Mouse (Mus musculus): ENCODE measurements at regions not wholly inside any gene's neighbourhood (a gene's known extent, or its start where the extent isn't known, plus 50 kb on each side); places are given as distances from the start of the nearest gene placed in this dataset. TPM values are rescaled to one million over a fixed set of nuclear protein-coding genes. Genes with fewer than 3 reads are reported as not detected.

DNA sequence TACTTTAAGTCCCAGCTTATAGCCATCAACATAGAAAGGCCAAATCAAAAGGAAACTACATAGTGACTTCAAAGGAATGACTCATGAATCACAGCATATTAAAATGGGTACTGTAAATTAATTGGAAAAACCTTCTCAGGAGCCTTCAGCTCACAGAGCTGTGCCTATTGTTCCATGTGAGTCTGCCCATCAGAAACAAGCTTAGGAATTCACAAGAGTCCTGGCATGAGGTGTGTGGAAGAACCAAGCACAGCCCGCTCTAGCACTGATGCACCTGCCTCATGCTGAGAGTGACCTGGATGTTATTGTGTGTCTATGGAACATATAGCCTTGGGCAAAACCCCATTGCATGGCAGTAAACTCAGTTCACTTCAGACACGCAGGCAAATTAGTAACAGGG, 61.5 kb upstream of the Adamts16 start:
- no peak overlapping the region for H3K4me3 ChIP-seq (ENCODE audit: low read depth, low read length)
- no peak for ATAC-seq (ENCODE audit: low read depth)
- no peaks in the 10 kb centered on the region for H3K4me1 ChIP-seq (ENCODE audit: control insufficient read depth, low read depth, low read length)
- H3K27me3 ChIP-seq (ENCODE audit: control insufficient read depth, insufficient read depth, low read depth, low read length) = no peaks in the 10 kb centered on the region
- no peaks in the 10 kb centered on the region for H3K36me3 ChIP-seq (ENCODE audit: control insufficient read depth, insufficient read depth)
- H3K9me3 ChIP-seq (replicated peaks; ENCODE audit: control insufficient read depth, low read length) = no peaks in the 10 kb centered on the region
- no peak overlapping the region for H3K4me2 ChIP-seq (ENCODE audit: low read depth, low read length)
- 66% methylated on average over 2 of the region's 2 CpGs for WGBS (ENCODE audit: insufficient replicate concordance)
- H3K9ac ChIP-seq (ENCODE audit: low read depth, low read length) = no peak overlapping the region
- no peak overlapping the region for H3K27ac ChIP-seq (ENCODE audit: low read length)

DNA sequence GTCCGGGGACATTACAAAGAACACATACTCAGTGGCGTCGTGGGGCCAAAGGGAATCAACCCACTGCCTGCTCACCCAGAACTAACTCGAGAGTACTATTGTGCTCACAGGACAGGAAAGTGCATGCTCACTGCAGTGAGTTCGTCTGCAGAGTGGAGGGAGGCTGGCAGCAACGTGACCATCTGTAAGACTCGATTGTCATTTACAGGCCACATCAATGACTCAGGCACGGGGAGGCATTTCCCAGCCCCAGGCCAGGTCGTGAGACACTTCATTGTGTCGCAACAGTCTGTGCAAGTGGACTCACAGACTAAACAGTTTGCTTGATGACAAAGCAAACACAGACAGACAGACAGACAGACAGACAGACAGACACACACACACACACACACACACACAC, 61.1 kb upstream of the Adamts16 start:
- Histone ChIP-seq H3K36me3 (ENCODE audit: control insufficient read depth, insufficient read depth) (no peaks in the 10 kb centered on the region), H3K4me2 (ENCODE audit: low read depth, low read length) (no peak overlapping the region), H3K27me3 (ENCODE audit: control insufficient read depth, insufficient read depth, low read depth, low read length) (no peaks in the 10 kb centered on the region), H3K4me3 (ENCODE audit: low read depth, low read length) (no peak overlapping the region), H3K27ac (ENCODE audit: low read length) (no peak overlapping the region), H3K4me1 (ENCODE audit: control insufficient read depth, low read depth, low read length) (no peaks in the 10 kb centered on the region), H3K9ac (ENCODE audit: low read depth, low read length) (no peak overlapping the region), H3K9me3 (replicated peaks; ENCODE audit: control insufficient read depth, low read length) (no peaks in the 10 kb centered on the region)
- ATAC-seq (ENCODE audit: low read depth) = peak; percentile 65; the same call in 1 of the 2 replicates
- 33% methylated on average over 10 of the region's 10 CpGs for WGBS (ENCODE audit: insufficient replicate concordance)

DNA sequence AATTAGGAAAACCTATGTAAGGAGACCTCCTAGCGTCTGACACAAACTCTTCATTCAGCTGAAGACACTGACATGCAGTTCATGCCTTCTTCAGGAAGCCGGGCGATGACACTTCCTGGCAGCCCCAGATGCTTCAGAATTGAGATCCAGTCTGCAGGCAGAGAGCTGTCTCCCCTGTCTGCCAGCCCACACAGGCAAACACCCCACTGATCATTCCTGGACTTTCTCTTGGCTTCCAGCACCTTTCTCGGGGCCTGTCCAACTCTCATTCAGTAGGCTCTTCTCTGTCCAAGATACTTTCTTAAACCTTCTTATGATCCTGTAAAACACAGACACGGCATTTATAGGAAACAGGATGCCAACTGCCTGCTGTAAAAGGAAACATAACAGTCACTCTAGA, 50.0 kb upstream of the Adamts16 start:
- H3K4me3 ChIP-seq (ENCODE audit: low read depth, low read length) = no peak overlapping the region
- H3K9ac ChIP-seq (ENCODE audit: low read depth, low read length) = no peak overlapping the region
- ATAC-seq (ENCODE audit: low read depth) = no peak
- H3K4me1 ChIP-seq (ENCODE audit: control insufficient read depth, low read depth, low read length) = no peaks in the 10 kb centered on the region
- H3K9me3 ChIP-seq (replicated peaks; ENCODE audit: control insufficient read depth, low read length) = no peaks in the 10 kb centered on the region
- H3K27me3 ChIP-seq (ENCODE audit: control insufficient read depth, insufficient read depth, low read depth, low read length) = no peaks in the 10 kb centered on the region
- H3K4me2 ChIP-seq (ENCODE audit: low read depth, low read length) = no peak overlapping the region
- no peaks in the 10 kb centered on the region for H3K36me3 ChIP-seq (ENCODE audit: control insufficient read depth, insufficient read depth)
- no peak overlapping the region for H3K27ac ChIP-seq (ENCODE audit: low read length)
- 59% methylated on average over 5 of the region's 5 CpGs for WGBS (ENCODE audit: insufficient replicate concordance)

Small RNA genes in the stretch of these regions (microRNA-seq; reads per million reads assigned to microRNA genes)
- gene Mir466f-4 = not detected
